Mouse (Mus musculus) liver, embryonic 14.5 days (tissue): Measurements from ENCODE around the gene Psmc6.

Experiments used
- CTCF ChIP-seq: IDR thresholded peaks from 2 replicates; pipeline ENCODE4 v1.5.1; 2016; ENCODE audit warnings: antibody characterized with exemption, low read depth, control low read depth
- EP300 ChIP-seq: IDR thresholded peaks from 2 replicates; pipeline ENCODE4 v1.6.1; 2016; ENCODE audit warnings: antibody characterized with exemption, low read depth

GRCm38 (mm10) chr14:45329589-45330181, at the start of gene Psmc6:
- TF ChIP-seq EP300 (no peak), CTCF (peak; percentile 96)
